Mouse (Mus musculus) spleen, postnatal 10 days (tissue): ENCODE data around the gene Agap3.

Experiments used
- DNase-seq, 2 experiments: peaks; one replicate each; pipeline ENCODE4 v3.0.0; 2021 to 2022; ENCODE audit warnings: low spot score in 2 of 2

Agap3 gene

GRCm38 (mm10) chr5:24523806-24524205 is 71.8 kb downstream of the Agap3 start:
- DNase-seq: no peak

- no peak for DNase-seq
Observed at GRCm38 (mm10) chr5:24524522-24524921, 72.5 kb downstream of the Agap3 start.

- DNase-seq: no peak
Observed at GRCm38 (mm10) chr5:24525360-24526189, 73.6 kb downstream of the Agap3 start.

GRCm38 (mm10) chr5:24526190-24526888 is 74.4 kb downstream of the Agap3 start:
- DNase-seq: no peak

- DNase-seq: peak in 1 of 2 experiments; percentile 19
Observed at GRCm38 (mm10) chr5:24526889-24527230, 74.9 kb downstream of the Agap3 start, which contains the start of gene Gbx1. Gene Gbx1, minus strand, starts transcription at chr5:24527202.

- no peak for DNase-seq
Observed at GRCm38 (mm10) chr5:24527780-24528179, 75.8 kb downstream of the Agap3 start.

- peak; percentile 84 to 91 for DNase-seq
Observed at GRCm38 (mm10) chr5:24530042-24530689, 78.2 kb downstream of the Agap3 start.

- DNase-seq: no peak
Observed at GRCm38 (mm10) chr5:24533391-24533790, 81.4 kb downstream of the Agap3 start.

- no peak for DNase-seq
Observed at GRCm38 (mm10) chr5:24534292-24534691, 82.3 kb downstream of the Agap3 start.

GRCm38 (mm10) chr5:24535731-24536130 is 83.8 kb downstream of the Agap3 start:
- DNase-seq: no peak

- no peak for DNase-seq
Observed at GRCm38 (mm10) chr5:24536511-24536910, 84.5 kb downstream of the Agap3 start.

GRCm38 (mm10) chr5:24537618-24538017 is 85.6 kb downstream of the Agap3 start:
- DNase-seq: no peak

GRCm38 (mm10) chr5:24539571-24540296 is 87.8 kb downstream of the Agap3 start:
- no peak for DNase-seq

- DNase-seq: peak in 1 of 2 experiments; percentile 38
Observed at GRCm38 (mm10) chr5:24540387-24541143, 88.6 kb downstream of the Agap3 start, which contains the start of gene Asb10. Gene Asb10, minus strand, starts transcription at chr5:24540978.

- DNase-seq: no peak
Observed at GRCm38 (mm10) chr5:24541144-24541569, 89.2 kb downstream of the Agap3 start.

GRCm38 (mm10) chr5:24542643-24543042 is 90.7 kb downstream of the Agap3 start:
- no peak for DNase-seq

- DNase-seq: peak in 1 of 2 experiments; percentile 35
Observed at GRCm38 (mm10) chr5:24550598-24551316, 98.8 kb downstream of the Agap3 start.

GRCm38 (mm10) chr5:24551317-24551688 is 99.3 kb downstream of the Agap3 start:
- DNase-seq: no peak
